8 mouse cellular contexts compared by ENCODE assay signal in genomic region chr3:141932956-141933355, GRCm38 (mm10).
DNase-seq lines count a peak whose midpoint lies in the region; ATAC-seq lines count a peak whose summit lies in the region.

No protein-coding gene starts in this region.

- peaks cover 92% of the 10 kb centered on the region for H3K4me1 ChIP-seq in hindbrain, embryonic 10.5 days (replicated peaks)
- H3K4me1 ChIP-seq in hindbrain, embryonic 12.5 days, result peaks cover 47% of the 10 kb centered on the region
- peaks cover 21% of the 10 kb centered on the region for H3K4me1 ChIP-seq in lung, embryonic 15.5 days

- no peaks in the 10 kb centered on the region for H3K27me3 ChIP-seq in hindbrain, embryonic 10.5 days (ENCODE audit: insufficient read depth, poor library complexity, severe bottlenecking)
- H3K27me3 ChIP-seq in hindbrain, embryonic 12.5 days, result no peaks in the 10 kb centered on the region
- H3K27me3 ChIP-seq in lung, embryonic 15.5 days, result no peaks in the 10 kb centered on the region

- intact Hi-C loops in heart, postnatal 10 days (cut with DNase I), result loop anchor here (10.0 kb wide), 1 partner anchor 688 kb away; no protein-coding TSS in a partner anchor

- no peak for DNase-seq in hindbrain, embryonic 10.5 days (ENCODE audit: low spot score)
- peak; percentile 27 for DNase-seq in cerebellum, adult 11-12 months
- peak; percentile 48 to 65 for DNase-seq in heart, postnatal 10 days
- peak; percentile 43 for DNase-seq in right cerebral cortex, postnatal 4 days
- no peak for DNase-seq in B cell, adult 2 months
- DNase-seq in kidney, adult 18-20 months, result no peak

- no peaks in the 10 kb centered on the region for H3K36me3 ChIP-seq in hindbrain, embryonic 10.5 days
- H3K36me3 ChIP-seq in hindbrain, embryonic 12.5 days, result no peaks in the 10 kb centered on the region
- H3K36me3 ChIP-seq in lung, embryonic 15.5 days, result no peaks in the 10 kb centered on the region

- no peak overlapping the region for H3K4me3 ChIP-seq in hindbrain, embryonic 10.5 days
- no peak overlapping the region for H3K4me3 ChIP-seq in hindbrain, embryonic 12.5 days
- no peak overlapping the region for H3K4me3 ChIP-seq in lung, embryonic 15.5 days

- H3K27ac ChIP-seq in hindbrain, embryonic 10.5 days, result peak overlapping the region; percentile 70
- H3K27ac ChIP-seq in hindbrain, embryonic 12.5 days, result no peak overlapping the region
- no peak overlapping the region for H3K27ac ChIP-seq in lung, embryonic 15.5 days

- ATAC-seq in hindbrain, embryonic 12.5 days (ENCODE audit: low FRiP score), result no peak
- peak; percentile 59; the same call in 1 of the 2 replicates for ATAC-seq in lung, embryonic 15.5 days (ENCODE audit: borderline replicate concordance, extremely low read depth, low FRiP score, low TSS enrichment)

- 64% methylated on average over 3 of the region's 3 CpGs for WGBS in hindbrain, embryonic 10.5 days
- WGBS in hindbrain, embryonic 12.5 days, result 52% methylated on average over 3 of the region's 3 CpGs
- 48% methylated on average over 3 of the region's 3 CpGs for WGBS in lung, embryonic 15.5 days

- no peaks in the 10 kb centered on the region for H3K9me3 ChIP-seq in hindbrain, embryonic 10.5 days
- no peaks in the 10 kb centered on the region for H3K9me3 ChIP-seq in hindbrain, embryonic 12.5 days (replicated peaks)
- no peaks in the 10 kb centered on the region for H3K9me3 ChIP-seq in lung, embryonic 15.5 days

- no peak overlapping the region for H3K4me2 ChIP-seq in hindbrain, embryonic 12.5 days (replicated peaks)
- no peak overlapping the region; the same call in 1 of the 2 replicates for H3K4me2 ChIP-seq in lung, embryonic 15.5 days

- no peak overlapping the region for H3K9ac ChIP-seq in hindbrain, embryonic 12.5 days
- no peak overlapping the region for H3K9ac ChIP-seq in lung, embryonic 15.5 days

Comparison
In these comparisons a context has a peak if more than half of its experiments do, and no peak if none do; other contexts are left out.
1. DNase-seq: peak in cerebellum, adult 11-12 months (single experiment), heart, postnatal 10 days (2 of 2) and right cerebral cortex, postnatal 4 days (single experiment); none in hindbrain, embryonic 10.5 days (single experiment), B cell, adult 2 months (0 of 2) and kidney, adult 18-20 months (single experiment).